Mouse (Mus musculus): Measurements from ENCODE around the gene Ccnd2. TPM values are rescaled to one million over a fixed set of nuclear protein-coding genes. Genes with fewer than 3 reads are reported as not detected.

Ccnd2 gene
- polyA plus RNA-seq, 1 experiment from 2014 or later: 433 TPM

- peak overlapping the region; percentile 92 for H3K9ac ChIP-seq (ENCODE audit: low read length)
- ATAC-seq (ENCODE audit: low FRiP score, low TSS enrichment): peak; percentile 76
- no peaks in the 10 kb centered on the region for H3K36me3 ChIP-seq (ENCODE audit: control insufficient read depth, insufficient read depth, low read length)
- DNase-seq (ENCODE audit: low spot score): peak; percentile 88
- 0% methylated on average over 33 of the region's 34 CpGs for WGBS
- TF ChIP-seq CTCF (IDR thresholded peaks at IDR 0.05; ENCODE audit: low read depth) (no peak), EP300 (optimal IDR thresholded peaks at IDR 0.05) (no peak)
- H3K4me2 ChIP-seq (replicated peaks; ENCODE audit: low read depth): peak overlapping the region; percentile 86
- peak overlapping the region; percentile 83 for H3K4me3 ChIP-seq (ENCODE audit: low read depth, low read length)
- H3K27ac ChIP-seq (replicated peaks): peak overlapping the region; percentile 94
- H3K9me3 ChIP-seq (ENCODE audit: control insufficient read depth, low read length): no peaks in the 10 kb centered on the region
- no peaks in the 10 kb centered on the region for H3K27me3 ChIP-seq (ENCODE audit: control insufficient read depth, insufficient read depth, low read length)
- peaks cover 19% of the 10 kb centered on the region for H3K4me1 ChIP-seq (replicated peaks; ENCODE audit: control insufficient read depth, insufficient read depth)
Measured at GRCm38 (mm10) chr6:127150663-127151564, 1.1 kb downstream of the Ccnd2 start.

- WGBS: under 1% methylated on average over 38 of the region's 38 CpGs
- peak; percentile 57 for DNase-seq (ENCODE audit: low spot score)
Measured at GRCm38 (mm10) chr6:127149944-127150662, 1.9 kb downstream of the Ccnd2 start.

GRCm38 (mm10) chr6:127149303-127149943 is 2.6 kb downstream of the Ccnd2 start:
- Histone ChIP-seq H3K27me3 (ENCODE audit: control insufficient read depth, insufficient read depth, low read length) (no peaks in the 10 kb centered on the region), H3K27ac (replicated peaks) (peak overlapping the region; percentile 92), H3K9me3 (ENCODE audit: control insufficient read depth, low read length) (no peaks in the 10 kb centered on the region), H3K9ac (ENCODE audit: low read length) (peak overlapping the region; percentile 92), H3K36me3 (ENCODE audit: control insufficient read depth, insufficient read depth, low read length) (peaks cover 2% of the 10 kb centered on the region; the same call in 1 of the 2 replicates), H3K4me2 (replicated peaks; ENCODE audit: low read depth) (peak overlapping the region; percentile 86), H3K4me1 (replicated peaks; ENCODE audit: control insufficient read depth, insufficient read depth) (peaks cover 18% of the 10 kb centered on the region), H3K4me3 (ENCODE audit: low read depth, low read length) (peak overlapping the region; percentile 83)
- TF ChIP-seq CTCF (IDR thresholded peaks at IDR 0.05; ENCODE audit: low read depth) (no peak), EP300 (optimal IDR thresholded peaks at IDR 0.05) (no peak)
- no peak for ATAC-seq (ENCODE audit: low FRiP score, low TSS enrichment)
- WGBS: 1% methylated on average over 30 of the region's 30 CpGs
- peak; percentile 54 for DNase-seq (ENCODE audit: low spot score)

More at GRCm38 (mm10) chr6:127149944-127150662, 1.9 kb downstream of the Ccnd2 start:
- Histone ChIP-seq H3K27ac (replicated peaks) (peak overlapping the region; percentile 92), H3K4me2 (replicated peaks; ENCODE audit: low read depth) (peak overlapping the region; percentile 86), H3K9me3 (ENCODE audit: control insufficient read depth, low read length) (no peaks in the 10 kb centered on the region), H3K36me3 (ENCODE audit: control insufficient read depth, insufficient read depth, low read length) (no peaks in the 10 kb centered on the region), H3K27me3 (ENCODE audit: control insufficient read depth, insufficient read depth, low read length) (no peaks in the 10 kb centered on the region), H3K4me3 (ENCODE audit: low read depth, low read length) (peak overlapping the region; percentile 83), H3K9ac (ENCODE audit: low read length) (peak overlapping the region; percentile 92), H3K4me1 (replicated peaks; ENCODE audit: control insufficient read depth, insufficient read depth) (peaks cover 19% of the 10 kb centered on the region)
- TF ChIP-seq CTCF (IDR thresholded peaks at IDR 0.05; ENCODE audit: low read depth) (no peak), EP300 (optimal IDR thresholded peaks at IDR 0.05) (no peak)
- ATAC-seq (ENCODE audit: low FRiP score, low TSS enrichment): no peak

DNA sequence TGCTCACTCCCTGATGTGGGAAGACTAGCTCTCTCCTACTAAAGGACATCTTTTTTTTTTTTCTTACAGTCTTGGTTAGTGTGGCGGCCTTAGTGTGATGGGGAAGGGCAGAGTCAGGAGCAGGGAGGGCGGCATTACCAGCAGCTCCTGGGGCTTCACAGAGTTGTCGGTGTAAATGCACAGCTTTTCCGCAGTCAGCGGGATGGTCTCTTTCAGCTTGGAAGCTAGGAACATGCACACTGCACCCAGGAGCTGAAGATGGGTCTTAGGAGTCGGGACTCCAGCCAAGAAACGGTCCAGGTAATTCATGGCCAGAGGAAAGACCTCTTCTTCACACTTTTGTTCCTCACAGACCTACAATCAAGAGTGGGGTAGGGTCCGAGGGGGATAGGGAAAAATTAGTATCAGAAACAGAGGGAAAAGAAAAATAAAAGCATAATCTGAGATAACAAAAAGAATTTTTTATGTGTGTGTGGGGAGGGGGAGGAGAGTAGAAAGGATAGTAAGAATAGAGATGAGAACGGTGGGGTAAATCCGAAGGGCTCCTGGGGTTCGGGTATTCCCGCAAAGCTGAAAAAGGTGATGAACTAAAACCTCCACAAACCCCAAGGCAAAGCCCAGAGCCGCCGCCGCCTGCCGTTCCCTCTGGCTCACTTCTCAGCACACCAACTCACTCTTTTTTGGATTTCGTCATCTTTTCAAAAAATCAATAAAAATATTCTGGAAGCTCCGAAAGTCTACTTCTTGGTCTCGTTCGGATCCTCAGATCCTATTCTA is 3.3 kb downstream of the Ccnd2 start:
- DNase-seq (ENCODE audit: low spot score): peak; percentile 59
- H3K4me1 ChIP-seq (replicated peaks; ENCODE audit: control insufficient read depth, insufficient read depth): peaks cover 13% of the 10 kb centered on the region
- H3K9ac ChIP-seq (ENCODE audit: low read length): peak overlapping the region; percentile 92

GRCm38 (mm10) chr6:127147665-127148064 is 4.3 kb downstream of the Ccnd2 start:
- peaks cover 10% of the 10 kb centered on the region for H3K36me3 ChIP-seq (ENCODE audit: control insufficient read depth, insufficient read depth, low read length)
- peak; percentile 19; the same call in 1 of the 2 replicates for ATAC-seq (ENCODE audit: low FRiP score, low TSS enrichment)
- TF ChIP-seq EP300 (optimal IDR thresholded peaks at IDR 0.05) (no peak), CTCF (IDR thresholded peaks at IDR 0.05; ENCODE audit: low read depth) (peak; percentile 100)
- no peaks in the 10 kb centered on the region for H3K9me3 ChIP-seq (ENCODE audit: control insufficient read depth, low read length)
- H3K4me3 ChIP-seq (ENCODE audit: low read depth, low read length): no peak overlapping the region; the same call in 1 of the 2 replicates
- H3K4me1 ChIP-seq (replicated peaks; ENCODE audit: control insufficient read depth, insufficient read depth): peaks cover 15% of the 10 kb centered on the region
- no peak overlapping the region for H3K27ac ChIP-seq (replicated peaks)
- WGBS: 0% methylated on average over 4 of the region's 4 CpGs
- no peak overlapping the region for H3K9ac ChIP-seq (ENCODE audit: low read length)
- H3K4me2 ChIP-seq (replicated peaks; ENCODE audit: low read depth): peak overlapping the region; percentile 86; the same call in 1 of the 2 replicates
- H3K27me3 ChIP-seq (ENCODE audit: control insufficient read depth, insufficient read depth, low read length): no peaks in the 10 kb centered on the region
- DNase-seq (ENCODE audit: low spot score): peak; percentile 88

More for the DNA sequence above, 3.3 kb downstream of the Ccnd2 start:
- Histone ChIP-seq H3K4me2 (replicated peaks; ENCODE audit: low read depth) (peak overlapping the region; percentile 86), H3K27ac (replicated peaks) (peak overlapping the region; percentile 92), H3K9me3 (ENCODE audit: control insufficient read depth, low read length) (no peaks in the 10 kb centered on the region), H3K4me3 (ENCODE audit: low read depth, low read length) (peak overlapping the region; percentile 83), H3K36me3 (ENCODE audit: control insufficient read depth, insufficient read depth, low read length) (peaks cover 6% of the 10 kb centered on the region), H3K27me3 (ENCODE audit: control insufficient read depth, insufficient read depth, low read length) (no peaks in the 10 kb centered on the region)
- TF ChIP-seq CTCF (IDR thresholded peaks at IDR 0.05; ENCODE audit: low read depth): peak; percentile 22
- no peak for TF ChIP-seq EP300 (optimal IDR thresholded peaks at IDR 0.05)
- WGBS: 9% methylated on average over 20 of the region's 20 CpGs
- no peak for ATAC-seq (ENCODE audit: low FRiP score, low TSS enrichment)
